Mouse (Mus musculus) cortical plate, adult 2 months (tissue): ENCODE results near the gene Kirrel3. TPM values are rescaled to one million over a fixed set of nuclear protein-coding genes. Genes with fewer than 3 reads are reported as not detected.

ENCODE experiments used
- H3K27ac ChIP-seq: fragments of 200-500 bp; 2 replicates; pipeline ENCODE4 v1.5.1; 2012; ENCODE audit warnings: low read length, control low read depth, inconsistent platforms; ENCODE audit not compliant: insufficient read depth
- H3K4me1 ChIP-seq: fragments of 200-500 bp; 2 replicates; pipeline ENCODE4 v1.6.1; 2011; ENCODE audit warnings: low read length; ENCODE audit not compliant: control insufficient read depth, insufficient read depth
- H3K4me3 ChIP-seq: fragments of 200-500 bp; 2 replicates; pipeline ENCODE4 v1.5.1; 2011; ENCODE audit warnings: mild to moderate bottlenecking, low read length, control low read depth; ENCODE audit not compliant: insufficient read depth
- CTCF ChIP-seq: fragments of 200-500 bp; IDR thresholded peaks from 2 replicates; pipeline ENCODE4 v1.5.1; 2011; ENCODE audit warnings: mild to moderate bottlenecking, control low read depth, low read length; ENCODE audit not compliant: insufficient read depth; ENCODE audit errors: extremely low read depth
- POLR2A ChIP-seq: fragments of 200-500 bp; IDR thresholded peaks from 2 replicates; pipeline ENCODE4 v1.6.1; 2011; ENCODE audit warnings: mild to moderate bottlenecking, low read length, control low read depth; ENCODE audit not compliant: insufficient read depth; ENCODE audit errors: extremely low read depth
- polyA plus RNA-seq: library from polyadenylated mRNA; depleted of rRNA; stranded (reverse); fragments of >200 nt; gene quantifications from 2 replicates; pipeline ENCODE4 v1.2.3, GENCODE M21; 2012

Gene Kirrel3
- polyA plus RNA-seq, 1 experiment, result 23.1 TPM

DNA sequence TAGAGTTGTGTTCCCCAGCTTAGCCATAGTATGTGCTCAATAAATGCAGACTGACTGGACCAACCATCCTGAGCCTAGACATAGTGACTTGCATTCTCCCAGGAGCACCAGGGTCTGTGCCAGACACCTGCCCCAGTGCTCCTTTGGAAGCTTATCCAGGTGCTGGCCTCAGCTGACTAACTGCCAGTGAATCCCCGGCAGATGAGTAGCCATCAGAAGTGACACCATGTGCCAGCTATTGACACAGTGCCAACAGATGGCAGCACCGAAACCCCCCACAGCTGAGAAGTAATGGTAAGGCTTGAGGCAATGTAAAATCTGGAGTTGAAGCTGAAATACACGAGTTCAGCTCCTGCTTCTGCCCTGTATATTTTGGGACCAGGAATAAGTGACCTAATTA, 399.2 kb downstream of the Kirrel3 start:
- Histone ChIP-seq H3K4me1 (peaks cover 8% of the 10 kb centered on the region), H3K4me3 (no peak overlapping the region), H3K27ac (no peak overlapping the region)
- TF ChIP-seq POLR2A (no peak), CTCF (no peak)

DNA sequence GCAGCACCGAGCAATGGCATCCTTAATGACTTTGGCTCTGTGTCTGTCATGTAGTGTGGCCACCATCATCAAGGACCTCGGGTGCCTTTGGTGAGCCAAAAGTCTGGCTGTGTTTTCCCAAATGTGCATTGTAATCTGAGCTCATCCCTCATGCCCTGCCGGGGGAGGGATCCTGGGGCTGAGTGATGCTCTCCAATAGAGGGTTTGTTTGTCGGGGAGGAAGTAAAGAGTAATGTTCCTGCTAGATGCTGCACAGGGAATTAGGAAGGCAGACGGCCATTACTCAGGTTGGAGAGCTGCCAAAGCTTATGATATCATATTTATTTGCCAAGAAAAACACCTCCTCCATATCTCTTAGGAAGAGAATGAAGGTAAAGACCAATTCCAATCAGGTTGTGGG, 401.1 kb downstream of the Kirrel3 start:
- Histone ChIP-seq H3K27ac (no peak overlapping the region), H3K4me3 (no peak overlapping the region), H3K4me1 (peaks cover 8% of the 10 kb centered on the region)
- TF ChIP-seq POLR2A, result no peak
- no peak for TF ChIP-seq CTCF

DNA sequence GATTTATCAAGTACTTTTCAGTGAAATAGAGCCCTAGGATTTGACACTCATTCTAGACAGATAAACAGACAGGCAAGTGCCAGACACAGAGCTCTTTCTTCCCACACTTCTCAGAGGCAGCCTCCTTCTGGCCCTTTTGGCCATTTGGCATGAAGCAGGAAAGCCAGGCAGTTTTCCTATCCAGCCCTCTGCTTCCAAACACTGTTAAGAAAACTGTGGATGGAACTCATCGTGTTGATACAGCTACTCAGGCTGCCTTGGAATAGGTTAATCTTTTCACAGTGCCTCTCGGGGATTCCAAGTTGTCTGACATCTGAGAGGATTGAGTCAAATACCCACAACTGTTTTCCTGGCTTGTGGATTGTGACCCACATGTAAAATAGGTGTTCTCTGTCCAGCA, 401.5 kb downstream of the Kirrel3 start:
- TF ChIP-seq POLR2A (no peak), CTCF (no peak)
- Histone ChIP-seq H3K4me3 (no peak overlapping the region), H3K27ac (no peak overlapping the region), H3K4me1 (peaks cover 8% of the 10 kb centered on the region)

DNA sequence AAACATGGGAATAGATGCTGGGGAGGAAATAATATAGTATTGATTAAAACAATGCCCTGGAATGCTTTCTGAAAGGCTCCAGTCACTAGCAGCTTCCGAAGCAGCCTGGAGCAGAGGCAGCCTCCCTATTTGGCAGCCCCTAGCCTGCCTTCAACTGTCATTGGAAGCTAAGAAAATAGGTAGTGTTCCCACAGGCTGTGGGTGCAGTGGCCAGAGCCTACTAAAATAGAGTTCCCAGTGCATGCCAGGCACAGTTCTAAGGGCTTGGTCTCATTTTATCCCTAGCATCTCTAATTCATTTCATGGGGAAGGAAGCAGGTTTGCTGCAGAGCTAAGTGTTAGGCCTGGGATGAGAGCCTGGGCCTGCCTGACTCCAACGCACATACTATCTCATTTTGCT, 402.6 kb downstream of the Kirrel3 start:
- H3K4me1 ChIP-seq, result peaks cover 8% of the 10 kb centered on the region
- 0 out of 2 replicates have a peak overlapping the region, but pooled peaks have one; percentile 43 for H3K27ac ChIP-seq
- no peak overlapping the region for H3K4me3 ChIP-seq
- TF ChIP-seq CTCF, result no peak
- no peak for TF ChIP-seq POLR2A

DNA sequence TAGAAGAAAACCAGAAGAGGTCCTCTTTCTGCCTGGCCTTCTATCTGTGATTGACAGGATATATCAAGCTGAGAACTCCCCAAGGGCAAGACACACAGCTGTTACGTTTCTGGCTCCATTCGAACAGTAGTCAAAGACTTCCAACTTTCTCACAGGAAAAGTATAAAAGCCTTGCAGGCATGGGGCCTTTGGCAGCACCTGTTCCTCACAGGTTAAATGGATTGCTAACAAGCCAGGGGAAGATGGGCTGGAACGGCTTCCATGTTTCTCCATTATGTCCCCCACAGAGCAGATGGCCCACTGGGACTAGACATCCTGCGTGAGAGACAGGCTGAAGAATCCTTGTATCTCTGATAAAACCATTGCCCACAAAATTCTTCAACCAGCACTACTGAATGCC, 415.5 kb downstream of the Kirrel3 start:
- no peak for TF ChIP-seq POLR2A
- no peak for TF ChIP-seq CTCF
- Histone ChIP-seq H3K4me3 (no peak overlapping the region), H3K4me1 (peaks cover 4% of the 10 kb centered on the region), H3K27ac (no peak overlapping the region)

DNA sequence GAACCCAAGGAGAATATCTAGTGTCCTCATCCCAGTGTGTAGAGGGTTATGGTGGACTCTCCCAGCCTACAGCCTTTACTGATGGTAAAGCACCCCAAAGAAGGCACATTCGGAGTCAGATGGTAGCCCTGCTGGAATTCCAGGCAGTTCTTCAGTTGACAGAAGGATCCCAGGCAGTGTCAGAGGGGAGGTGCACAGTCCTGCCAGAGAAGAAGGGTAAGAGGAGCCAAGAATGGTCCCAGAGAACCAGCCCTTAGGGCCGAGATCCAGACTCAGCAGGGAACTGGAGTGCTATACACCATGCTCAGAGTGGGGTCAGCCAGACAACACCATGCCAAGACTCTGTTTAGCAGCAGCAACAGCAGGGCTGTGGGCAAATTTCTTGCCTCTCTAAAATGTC, 416.2 kb downstream of the Kirrel3 start:
- H3K27ac ChIP-seq, result no peak overlapping the region
- H3K4me1 ChIP-seq, result peaks cover 4% of the 10 kb centered on the region
- TF ChIP-seq CTCF (no peak), POLR2A (no peak)
- no peak overlapping the region for H3K4me3 ChIP-seq

DNA sequence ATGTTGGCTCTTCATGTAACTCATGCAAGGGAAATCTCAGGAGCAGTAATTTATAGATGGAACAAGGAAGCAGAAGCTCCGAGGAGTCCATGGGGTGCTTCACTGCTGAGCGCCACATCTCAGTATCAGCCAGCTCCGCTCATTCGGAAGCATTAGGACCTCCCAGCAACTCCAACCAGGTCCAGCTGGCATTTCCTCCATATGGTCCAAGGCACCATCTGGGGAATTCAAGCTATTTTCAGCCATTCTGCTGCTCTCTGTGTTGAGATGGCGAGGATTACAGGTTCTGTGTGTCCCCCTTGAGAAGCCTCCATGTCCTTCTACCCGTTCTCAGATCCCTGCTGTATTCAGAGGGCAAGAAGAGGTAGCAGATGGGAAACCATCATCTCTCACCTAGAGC, 419.5 kb downstream of the Kirrel3 start:
- Histone ChIP-seq H3K4me3 (no peak overlapping the region), H3K27ac (no peak overlapping the region), H3K4me1 (peaks cover 8% of the 10 kb centered on the region)
- TF ChIP-seq CTCF, result no peak

DNA sequence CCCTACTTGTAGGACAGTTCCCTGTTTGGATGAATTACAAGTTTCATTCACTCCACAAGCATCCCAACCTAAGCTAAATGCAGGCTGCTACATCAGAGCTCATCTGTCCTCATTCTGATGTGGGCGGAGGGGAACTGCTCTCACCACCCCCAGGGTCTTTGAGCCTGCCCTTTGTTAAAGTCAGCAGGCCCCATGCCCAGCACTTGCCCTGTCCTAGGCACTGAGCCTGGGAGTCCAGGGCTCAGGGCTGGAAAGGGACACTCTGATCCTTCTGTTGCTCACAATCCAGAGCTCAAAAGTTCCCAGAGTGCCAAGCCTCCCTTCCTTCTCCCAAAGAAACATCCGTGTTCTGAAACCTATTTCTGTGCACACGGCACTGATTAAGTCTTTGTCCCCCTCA, 422.3 kb downstream of the Kirrel3 start:
- TF ChIP-seq POLR2A, result no peak
- TF ChIP-seq CTCF, result no peak
- Histone ChIP-seq H3K4me3 (no peak overlapping the region), H3K4me1 (peaks cover 16% of the 10 kb centered on the region), H3K27ac (no peak overlapping the region; the same call in 1 of the 2 replicates)

DNA sequence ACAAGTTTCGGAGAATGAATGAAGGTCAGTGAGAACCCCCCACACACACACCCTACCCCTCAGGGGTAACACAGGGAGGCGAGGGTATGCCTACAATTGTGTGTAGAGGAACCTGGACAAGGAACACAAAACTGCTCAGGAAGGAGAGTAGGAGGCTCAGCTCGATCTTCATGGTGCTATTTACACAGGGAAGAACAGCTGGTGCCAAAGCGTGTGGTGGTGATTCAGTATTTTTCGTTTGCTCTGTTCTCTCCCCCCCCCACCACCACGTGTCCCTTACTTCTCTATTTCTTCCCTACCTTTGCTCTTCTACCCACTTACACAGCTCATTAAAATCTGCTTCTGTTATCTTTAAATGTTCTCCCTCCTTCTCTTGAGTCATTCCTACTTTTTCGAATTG, 426.1 kb downstream of the Kirrel3 start:
- Histone ChIP-seq H3K4me3 (no peak overlapping the region), H3K27ac (no peak overlapping the region), H3K4me1 (peaks cover 12% of the 10 kb centered on the region)
- TF ChIP-seq CTCF, result no peak
- TF ChIP-seq POLR2A, result no peak

DNA sequence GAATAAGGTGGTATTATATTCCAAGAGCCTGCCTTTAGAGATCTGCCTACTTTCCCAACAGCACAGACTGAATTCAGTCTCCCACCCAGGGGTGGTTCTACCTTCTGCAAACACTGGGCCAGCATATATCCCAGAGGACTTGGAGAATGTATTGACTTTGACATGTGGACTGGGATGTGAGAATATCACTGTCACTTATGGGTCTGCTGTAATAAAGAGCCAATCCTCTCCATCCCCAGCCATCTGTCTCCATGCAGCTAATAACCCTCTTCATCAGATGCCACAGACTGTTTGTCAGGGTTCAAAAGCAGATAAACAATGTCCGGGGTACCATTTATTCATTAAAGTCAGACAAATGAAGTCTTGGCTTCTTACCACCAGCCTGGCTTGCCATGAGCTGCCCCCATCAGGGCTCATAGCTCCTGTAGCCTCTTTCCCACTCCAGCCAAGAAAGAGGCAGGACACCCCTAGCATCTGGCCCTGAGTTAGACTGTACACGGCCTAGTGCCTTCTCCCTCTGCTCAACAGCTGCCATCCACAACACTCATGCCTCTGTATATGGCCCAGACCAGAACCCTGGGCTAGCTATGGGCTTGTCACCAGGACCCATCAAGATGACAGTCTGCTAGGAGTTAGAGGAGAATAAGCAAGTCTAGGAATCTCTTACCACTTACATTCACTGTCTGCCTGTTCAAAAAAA, 426.7 kb downstream of the Kirrel3 start:
- no peak overlapping the region for H3K4me3 ChIP-seq

DNA sequence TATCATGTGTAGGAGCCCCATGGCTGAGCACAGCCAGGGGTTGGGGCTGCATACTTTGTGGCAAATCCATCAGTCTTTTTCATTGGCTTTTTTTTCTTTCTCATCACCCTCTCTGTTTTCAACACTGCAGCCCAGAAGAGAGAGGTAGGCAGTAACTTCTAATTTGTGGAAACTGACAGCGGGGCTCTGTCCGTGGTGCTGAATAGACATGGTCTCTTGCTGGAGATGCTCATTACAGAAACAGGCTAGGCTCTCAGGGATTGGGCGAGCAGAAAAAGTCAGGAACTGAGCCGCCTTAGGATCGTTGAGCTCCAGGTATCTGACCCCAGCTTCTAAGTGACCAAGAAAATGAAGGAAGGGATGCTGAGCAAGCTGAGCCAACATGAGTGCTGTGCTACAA, 427.3 kb downstream of the Kirrel3 start:
- Histone ChIP-seq H3K4me3 (no peak overlapping the region), H3K27ac (no peak overlapping the region), H3K4me1 (peaks cover 12% of the 10 kb centered on the region)
- TF ChIP-seq CTCF (no peak), POLR2A (no peak)

More for the DNA sequence above, 426.7 kb downstream of the Kirrel3 start:
- H3K27ac ChIP-seq, result no peak overlapping the region
- H3K4me1 ChIP-seq, result peaks cover 12% of the 10 kb centered on the region
- no peak for TF ChIP-seq CTCF
- TF ChIP-seq POLR2A, result no peak
